ENCODE assay signal across 17 mouse cellular contexts in genomic region chr15:84736346-84736993, GRCm38 (mm10). TPM values are rescaled to one million over a fixed set of nuclear protein-coding genes. Genes with fewer than 3 reads are reported as not detected.
DNase-seq lines count a peak whose midpoint lies in the region; ATAC-seq and TF ChIP-seq lines count a peak whose summit lies in the region.
"Had no signal": no experiment of that assay in that cellular context is flagged by ENCODE, and none has a peak within 500 bp of the region (broad histone marks: within the 10 kb centered on the region; RNA-seq: fewer than 3 reads in every experiment).

No protein-coding gene starts in this region.

- 0 out of 2 replicates have a peak overlapping the region, but pooled peaks have one; percentile 6 for H3K4me2 ChIP-seq in neural tube, embryonic 12.5 days (replicated peaks)
- no peak overlapping the region for H3K4me2 ChIP-seq in forebrain, embryonic 14.5 days (ENCODE audit: low read length)
- peak overlapping the region; percentile 29 for H3K4me2 ChIP-seq in hindbrain, embryonic 15.5 days
- peak overlapping the region; percentile 12; the same call in 1 of the 2 replicates for H3K4me2 ChIP-seq in midbrain, postnatal 0 days (ENCODE audit: low read depth, low read length, poor library complexity, severe bottlenecking)
- H3K4me2 ChIP-seq: limb, embryonic 15.5 days had no signal

- H3K4me3 ChIP-seq in neural tube, embryonic 12.5 days, result no peak overlapping the region
- no peak overlapping the region for H3K4me3 ChIP-seq in forebrain, embryonic 14.5 days (ENCODE audit: low read depth, low read length)
- no peak overlapping the region for H3K4me3 ChIP-seq in hindbrain, embryonic 15.5 days
- H3K4me3 ChIP-seq in midbrain, postnatal 0 days (ENCODE audit: low read depth, low read length), result no peak overlapping the region
- H3K4me3 ChIP-seq: heart, adult 2 months; limb, embryonic 15.5 days; megakaryocyte, embryonic 14.5 days had no signal

- no peaks in the 10 kb centered on the region for H3K27me3 ChIP-seq in neural tube, embryonic 12.5 days (replicated peaks)
- H3K27me3 ChIP-seq in forebrain, embryonic 14.5 days (replicated peaks; ENCODE audit: control insufficient read depth, insufficient read depth, low read length), result no peaks in the 10 kb centered on the region
- no peaks in the 10 kb centered on the region for H3K27me3 ChIP-seq in hindbrain, embryonic 15.5 days
- H3K27me3 ChIP-seq in midbrain, postnatal 0 days (ENCODE audit: insufficient read depth, low read length), result no peaks in the 10 kb centered on the region
- H3K27me3 ChIP-seq: limb, embryonic 15.5 days; Patski had no signal

- H3K9ac ChIP-seq in neural tube, embryonic 12.5 days, result no peak overlapping the region
- H3K9ac ChIP-seq in forebrain, embryonic 14.5 days (ENCODE audit: low read length), result no peak overlapping the region
- H3K9ac ChIP-seq in hindbrain, embryonic 15.5 days, result no peak overlapping the region
- H3K9ac ChIP-seq in midbrain, postnatal 0 days (replicated peaks; ENCODE audit: low read length, poor library complexity, severe bottlenecking), result peak overlapping the region; percentile 44
- H3K9ac ChIP-seq: limb, embryonic 15.5 days had no signal

- ATAC-seq in neural tube, embryonic 12.5 days (ENCODE audit: low FRiP score, low read depth), result 0 out of 2 replicates have a peak, but pooled peaks have one; percentile 27
- ATAC-seq in forebrain, embryonic 14.5 days, result peak; percentile 69
- peak; percentile 80 for ATAC-seq in hindbrain, embryonic 15.5 days (ENCODE audit: low FRiP score, low read depth)
- peak; percentile 84 for ATAC-seq in midbrain, postnatal 0 days (ENCODE audit: low FRiP score)
- ATAC-seq: activated CD4-positive, CD25-positive, alpha-beta regulatory T cell, adult 4 months; Patski had no signal

- no peaks in the 10 kb centered on the region for H3K9me3 ChIP-seq in neural tube, embryonic 12.5 days
- no peaks in the 10 kb centered on the region for H3K9me3 ChIP-seq in forebrain, embryonic 14.5 days (replicated peaks; ENCODE audit: control insufficient read depth, low read length)
- no peaks in the 10 kb centered on the region for H3K9me3 ChIP-seq in hindbrain, embryonic 15.5 days
- no peaks in the 10 kb centered on the region for H3K9me3 ChIP-seq in midbrain, postnatal 0 days (ENCODE audit: low read length)
- H3K9me3 ChIP-seq: limb, embryonic 15.5 days; megakaryocyte, embryonic 14.5 days had no signal

- WGBS in neural tube, embryonic 12.5 days, result 44% methylated on average over 11 of the region's 11 CpGs
- WGBS in forebrain, embryonic 14.5 days, result 42% methylated on average over 11 of the region's 11 CpGs
- WGBS in hindbrain, embryonic 15.5 days, result 38% methylated on average over 11 of the region's 11 CpGs
- 47% methylated on average over 11 of the region's 11 CpGs for WGBS in midbrain, postnatal 0 days

- DNase-seq in neural tube, embryonic 10.5 days (ENCODE audit: extremely low spot score, low spot score), result no peak
- DNase-seq in forebrain, embryonic 14.5 days (ENCODE audit: low spot score), result peak; percentile 48
- DNase-seq in midbrain, postnatal 0 days (ENCODE audit: low spot score), result peak; percentile 73
- no peak for DNase-seq in frontal cortex, postnatal 14 days (ENCODE audit: low spot score in 2 of 2)
- DNase-seq in adrenal gland, postnatal 14 days, result no peak
- DNase-seq: cerebellum, postnatal 10 days; gastrocnemius, postnatal 14 days; heart, adult 2 months; kidney, adult 2 months; lung, postnatal 10 days had no signal

- peaks cover 28% of the 10 kb centered on the region for H3K4me1 ChIP-seq in neural tube, embryonic 12.5 days
- H3K4me1 ChIP-seq in forebrain, embryonic 14.5 days (ENCODE audit: control insufficient read depth, insufficient read depth, low read length), result no peaks in the 10 kb centered on the region
- H3K4me1 ChIP-seq in hindbrain, embryonic 15.5 days (replicated peaks), result peaks cover 11% of the 10 kb centered on the region
- H3K4me1 ChIP-seq in midbrain, postnatal 0 days (ENCODE audit: insufficient read depth, low read length), result no peaks in the 10 kb centered on the region
- H3K4me1 ChIP-seq: megakaryocyte, embryonic 14.5 days had no signal

- no peak for TF ChIP-seq CTCF in midbrain, postnatal 0 days (IDR thresholded peaks at IDR 0.05)

- H3K27ac ChIP-seq in neural tube, embryonic 12.5 days, result no peak overlapping the region
- H3K27ac ChIP-seq in forebrain, embryonic 14.5 days (ENCODE audit: low read depth, low read length), result no peak overlapping the region
- peak overlapping the region; percentile 66 for H3K27ac ChIP-seq in hindbrain, embryonic 15.5 days (replicated peaks)
- H3K27ac ChIP-seq in midbrain, postnatal 0 days (ENCODE audit: low read depth, low read length), result peak overlapping the region; percentile 62
- H3K27ac ChIP-seq: heart, adult 2 months; limb, embryonic 15.5 days had no signal

- H3K36me3 ChIP-seq in neural tube, embryonic 12.5 days, result no peaks in the 10 kb centered on the region
- H3K36me3 ChIP-seq in forebrain, embryonic 14.5 days (ENCODE audit: control insufficient read depth, insufficient read depth, low read length), result no peaks in the 10 kb centered on the region
- H3K36me3 ChIP-seq in hindbrain, embryonic 15.5 days, result no peaks in the 10 kb centered on the region
- no peaks in the 10 kb centered on the region for H3K36me3 ChIP-seq in midbrain, postnatal 0 days (ENCODE audit: insufficient read depth, low read length)
- H3K36me3 ChIP-seq: limb, embryonic 15.5 days had no signal

RNA-seq across cellular contexts. Expression of gene Arhgap8, which starts 16.6 kb away (rescaled TPM):
- polyA plus RNA-seq in neural tube, embryonic 12.5 days (2016; fragmentation: Nextera tagmentation; extraction: Ambion mirVana), result 2.6 and 4.3 TPM in 2 replicates
- polyA plus RNA-seq in forebrain, embryonic 14.5 days (2014; fragmentation: Nextera tagmentation; extraction: Ambion mirVana), result 0.20 and 0.37 TPM in 2 replicates
- polyA plus RNA-seq in hindbrain, embryonic 15.5 days (2015; fragmentation: Nextera tagmentation; extraction: Ambion mirVana), result 0.75 and 0.92 TPM in 2 replicates
- total RNA-seq in midbrain, postnatal 0 days (2014; rRNA removed), result 0.44 and 0.61 TPM in 2 replicates
- 0.33 and 0.53 TPM in 2 replicates for polyA plus RNA-seq in midbrain, postnatal 0 days (2015; fragmentation: Nextera tagmentation; extraction: Ambion mirVana)
- 0.83 and 1.2 TPM in 2 replicates for total RNA-seq in adrenal gland, postnatal 14 days (2021)
- total RNA-seq: layer of hippocampus, postnatal 14 days had no signal
- polyA plus RNA-seq: activated CD4-positive, CD25-positive, alpha-beta regulatory T cell, adult 4 months had no signal

Comparison
In these comparisons a context has a peak if more than half of its experiments do, and no peak if none do; other contexts are left out.
1. ATAC-seq: peak in every context shown above with its lines; median percentile 84 in midbrain, postnatal 0 days; 80 in hindbrain, embryonic 15.5 days; 69 in forebrain, embryonic 14.5 days; 27 in neural tube, embryonic 12.5 days.
2. H3K27ac ChIP-seq: peak in hindbrain, embryonic 15.5 days (single experiment) and midbrain, postnatal 0 days (single experiment); none in neural tube, embryonic 12.5 days (single experiment) and forebrain, embryonic 14.5 days (single experiment).
3. DNase-seq: peak in forebrain, embryonic 14.5 days (single experiment) and midbrain, postnatal 0 days (single experiment); none in neural tube, embryonic 10.5 days (single experiment), frontal cortex, postnatal 14 days (0 of 2) and adrenal gland, postnatal 14 days (single experiment).